Mouse (Mus musculus) limb, embryonic 10.5 days (tissue): Measurements from ENCODE around the gene Pcdh7. TPM values are rescaled to one million over a fixed set of nuclear protein-coding genes. Genes with fewer than 3 reads are reported as not detected.

ENCODE experiments used
- DNase-seq: peaks from one replicate; pipeline ENCODE4 v3.0.0-alpha.2; 2017; ENCODE audit warnings: low spot score
- H3K27ac ChIP-seq: fragments of 300-500 bp; sonication (generic); 2 replicates; pipeline ENCODE4 v1.5.1; 2016; ENCODE audit warnings: mild to moderate bottlenecking
- H3K27me3 ChIP-seq: fragments of 300-500 bp; sonication (generic); 2 replicates; pipeline ENCODE4 v1.6.1; 2016; ENCODE audit warnings: low read depth, mild to moderate bottlenecking; ENCODE audit not compliant: poor library complexity, severe bottlenecking
- H3K36me3 ChIP-seq: fragments of 300-500 bp; sonication (generic); 2 replicates; pipeline ENCODE4 v1.6.1; 2016; ENCODE audit warnings: mild to moderate bottlenecking, moderate library complexity
- H3K4me1 ChIP-seq: fragments of 300-500 bp; sonication (generic); 2 replicates; pipeline ENCODE4 v1.6.1; 2016
- H3K4me3 ChIP-seq: fragments of 300-500 bp; sonication (generic); 2 replicates; pipeline ENCODE4 v1.5.1; 2016; ENCODE audit warnings: mild to moderate bottlenecking, moderate library complexity
- H3K9me3 ChIP-seq: fragments of 300-500 bp; sonication (generic); replicated peaks from 2 replicates; pipeline ENCODE4 v1.6.1; 2016; ENCODE audit warnings: mild to moderate bottlenecking
- WGBS: fragments of 180-500 bp; shearing (Covaris S2); methylation state at CpG from one replicate; pipeline ENCODE4 v1.1.7; 2016; 5-methylcytosine and 5-hydroxymethylcytosine counted together
- polyA plus RNA-seq: library from polyadenylated mRNA; unstranded; fragments of >200 nt; fragmentation: Nextera tagmentation; extraction: Ambion mirVana; gene quantifications from 2 replicates; pipeline ENCODE4 v1.2.1, GENCODE M21; 2016

Pcdh7 gene
- polyA plus RNA-seq, 1 experiment from 2014 or later: 6.0 TPM

DNA sequence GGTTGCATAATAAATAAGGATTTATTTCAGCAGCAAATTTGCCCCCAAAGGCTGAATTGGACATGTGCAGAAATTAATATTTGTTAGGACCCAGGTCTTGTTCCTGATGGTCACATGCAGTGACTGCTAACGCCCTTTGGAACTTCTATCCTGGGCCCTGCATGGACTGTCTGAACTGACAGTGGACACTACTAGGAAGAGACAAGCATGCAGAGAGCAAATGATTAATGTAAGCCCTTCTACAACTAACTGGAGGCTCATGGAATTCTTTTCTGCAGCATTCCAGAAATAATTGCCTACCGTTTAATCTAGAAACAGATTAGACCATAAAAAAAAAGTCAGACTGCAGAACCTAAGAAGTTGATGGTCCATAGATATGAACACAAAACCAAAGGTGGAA, 119.4 kb downstream of the Pcdh7 start:
- H3K27me3 ChIP-seq: no peaks in the 10 kb centered on the region
- no peak for DNase-seq
- no peak overlapping the region for H3K4me3 ChIP-seq
- H3K4me1 ChIP-seq: no peaks in the 10 kb centered on the region
- no peaks in the 10 kb centered on the region for H3K9me3 ChIP-seq
- H3K36me3 ChIP-seq: no peaks in the 10 kb centered on the region
- H3K27ac ChIP-seq: no peak overlapping the region
- WGBS: 45% methylated on average over 2 of the region's 2 CpGs

DNA sequence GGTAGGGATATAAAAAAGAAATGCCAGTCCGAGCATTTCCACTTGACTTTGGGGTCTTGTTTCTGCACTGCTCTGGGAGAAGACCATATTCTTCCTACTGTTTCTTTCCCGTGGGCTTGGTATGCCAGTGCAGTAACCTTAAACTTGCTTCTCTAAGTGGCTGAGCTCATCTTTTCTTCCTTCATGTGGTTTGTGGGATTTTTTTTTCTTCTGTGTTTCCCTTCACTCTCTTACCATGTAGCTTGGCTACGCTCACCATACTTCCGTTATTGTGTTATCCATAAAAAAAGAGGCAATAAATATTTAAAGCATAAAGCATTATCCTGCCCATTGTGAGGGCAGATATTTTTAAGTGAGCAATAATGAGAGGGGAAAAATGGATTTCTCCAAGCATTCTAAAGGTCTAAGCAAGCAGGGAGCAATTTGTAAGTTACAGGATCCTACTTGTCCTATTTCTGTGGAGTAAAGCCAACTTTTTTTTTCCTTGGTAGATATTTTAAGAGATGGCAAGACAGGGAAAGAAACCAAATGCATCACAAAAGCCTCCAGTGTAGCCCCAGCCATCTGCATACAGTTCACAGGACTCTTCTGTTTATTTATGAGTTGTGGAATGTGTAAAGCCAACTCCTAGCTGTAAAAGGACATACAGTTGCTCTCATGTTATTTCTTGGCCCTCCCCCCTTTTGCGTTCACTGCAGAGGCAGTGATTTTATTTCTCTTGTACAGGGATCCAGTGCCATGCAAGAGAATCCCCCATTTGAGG, 123.8 kb downstream of the Pcdh7 start:
- WGBS: 75% methylated on average over 5 of the region's 5 CpGs
- Histone ChIP-seq H3K9me3 (no peaks in the 10 kb centered on the region), H3K4me1 (peaks cover 6% of the 10 kb centered on the region), H3K36me3 (no peaks in the 10 kb centered on the region), H3K27ac (no peak overlapping the region), H3K27me3 (no peaks in the 10 kb centered on the region), H3K4me3 (no peak overlapping the region)
- DNase-seq: no peak

DNA sequence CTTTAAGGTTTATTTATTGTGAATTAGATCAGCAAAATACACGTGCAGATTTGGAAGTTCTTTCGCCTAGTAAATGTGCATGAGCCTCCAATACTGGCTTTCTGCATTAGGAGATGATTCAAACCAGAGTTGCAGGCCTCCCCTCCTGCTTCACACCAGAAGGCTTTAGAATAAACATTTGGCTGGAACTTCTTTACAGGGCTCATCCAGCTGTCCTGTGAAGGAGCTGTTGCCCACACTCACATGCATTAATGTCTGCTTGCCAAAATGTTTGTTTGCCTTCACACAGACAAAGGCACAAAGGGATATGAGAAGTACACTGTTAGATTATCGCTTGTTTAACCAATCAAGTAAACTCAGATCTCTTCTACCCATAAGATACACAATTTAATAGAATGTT, 129.7 kb downstream of the Pcdh7 start:
- H3K27me3 ChIP-seq: no peaks in the 10 kb centered on the region
- H3K4me1 ChIP-seq: peaks cover 13% of the 10 kb centered on the region
- 45% methylated on average over 3 of the region's 3 CpGs for WGBS
- H3K36me3 ChIP-seq: no peaks in the 10 kb centered on the region
- no peak overlapping the region for H3K4me3 ChIP-seq
- H3K9me3 ChIP-seq: no peaks in the 10 kb centered on the region
- H3K27ac ChIP-seq: no peak overlapping the region
- DNase-seq: no peak

DNA sequence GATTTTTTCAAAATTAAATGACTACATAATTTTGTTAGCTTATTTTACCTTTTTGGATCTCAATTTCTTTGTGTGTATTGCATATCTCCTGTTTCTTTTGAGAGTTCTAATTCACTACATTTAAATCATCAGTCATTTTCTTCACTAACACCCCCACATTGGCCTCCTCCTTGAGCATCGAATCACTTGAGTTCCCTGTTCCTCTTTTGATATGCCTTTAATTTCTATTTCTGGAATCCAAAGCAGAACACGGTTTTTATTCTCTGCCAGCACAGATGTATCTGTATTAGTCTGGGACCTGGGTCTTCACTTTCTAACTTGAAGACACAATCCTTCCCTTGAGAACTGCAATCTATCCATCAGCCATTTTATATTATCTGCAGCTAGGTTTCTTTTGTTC, 132.3 kb downstream of the Pcdh7 start:
- H3K9me3 ChIP-seq: no peaks in the 10 kb centered on the region
- H3K27me3 ChIP-seq: no peaks in the 10 kb centered on the region
- H3K4me3 ChIP-seq: no peak overlapping the region
- WGBS: 93% methylated on average over 2 of the region's 2 CpGs
- no peak overlapping the region for H3K27ac ChIP-seq
- H3K4me1 ChIP-seq: peaks cover 15% of the 10 kb centered on the region
- no peaks in the 10 kb centered on the region for H3K36me3 ChIP-seq
- DNase-seq: no peak

DNA sequence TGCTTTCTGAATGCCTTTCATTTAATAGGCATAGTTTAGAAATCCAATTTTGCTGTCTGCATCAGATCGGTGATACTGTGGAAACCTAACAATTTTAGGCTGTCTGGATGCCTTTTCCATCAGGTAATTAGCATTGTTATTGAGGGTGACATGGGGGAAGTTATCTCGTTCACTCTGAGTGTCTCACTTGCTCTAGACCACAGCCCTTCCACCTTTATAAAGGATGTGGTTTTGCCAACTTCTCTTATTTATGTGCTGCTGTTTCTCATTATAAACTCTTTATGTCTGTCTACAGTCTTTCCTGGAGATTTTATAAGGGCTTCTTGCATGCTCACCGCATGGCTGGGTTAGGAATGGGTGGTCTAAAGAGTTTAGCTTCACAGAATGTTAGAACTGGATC, 139.5 kb downstream of the Pcdh7 start:
- Histone ChIP-seq H3K4me3 (no peak overlapping the region), H3K9me3 (no peaks in the 10 kb centered on the region), H3K27me3 (no peaks in the 10 kb centered on the region), H3K4me1 (peaks cover 23% of the 10 kb centered on the region), H3K27ac (0 out of 2 replicates have a peak overlapping the region, but pooled peaks have one; percentile 42), H3K36me3 (no peaks in the 10 kb centered on the region)
- DNase-seq: no peak
- 23% methylated on average over 3 of the region's 3 CpGs for WGBS

DNA sequence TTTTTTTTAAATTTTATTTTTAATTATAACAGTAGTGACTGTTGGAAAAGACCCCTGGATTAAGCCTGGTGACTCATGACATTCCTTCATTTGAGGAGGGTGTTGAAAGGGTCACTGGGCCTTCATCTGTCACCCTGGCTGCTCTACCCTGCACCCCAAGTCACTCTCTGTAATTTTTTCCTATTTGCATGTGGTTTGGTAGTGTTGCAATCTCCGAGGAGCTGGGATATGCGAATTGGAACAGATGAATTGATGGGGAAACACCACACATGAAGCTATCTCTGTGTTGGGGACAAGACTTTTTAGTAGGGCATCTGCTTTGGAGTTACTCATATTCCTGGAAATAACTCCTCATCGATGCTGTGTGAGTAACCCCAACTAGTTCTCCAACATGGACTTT, 146.5 kb downstream of the Pcdh7 start:
- no peaks in the 10 kb centered on the region for H3K27me3 ChIP-seq
- no peak for DNase-seq
- H3K4me3 ChIP-seq: no peak overlapping the region
- 92% methylated on average over 3 of the region's 3 CpGs for WGBS
- H3K9me3 ChIP-seq: no peaks in the 10 kb centered on the region
- no peak overlapping the region for H3K27ac ChIP-seq
- no peaks in the 10 kb centered on the region for H3K36me3 ChIP-seq
- peaks cover 14% of the 10 kb centered on the region; the same call in 1 of the 2 replicates for H3K4me1 ChIP-seq

DNA sequence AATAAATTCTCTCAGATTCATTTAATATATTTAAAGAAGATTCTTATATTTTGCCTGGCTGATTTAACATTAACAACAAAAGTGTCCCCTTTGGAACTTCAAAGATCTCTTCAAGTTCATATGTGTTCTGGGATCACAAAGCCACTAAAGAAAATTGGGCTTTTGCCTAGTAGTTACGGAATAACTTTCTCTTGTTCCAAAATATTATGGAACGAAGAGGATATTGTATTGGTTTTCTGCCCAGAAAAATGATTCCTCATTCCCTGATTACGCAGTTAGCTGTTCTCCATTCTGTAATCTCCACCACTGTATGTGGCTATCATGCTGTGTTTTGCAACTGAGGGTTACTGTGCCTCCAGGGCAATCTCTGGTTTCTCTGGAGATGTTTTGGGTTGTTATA, 147.5 kb downstream of the Pcdh7 start:
- Histone ChIP-seq H3K4me3 (no peak overlapping the region), H3K27me3 (no peaks in the 10 kb centered on the region), H3K27ac (no peak overlapping the region), H3K4me1 (peaks cover 17% of the 10 kb centered on the region; the same call in 1 of the 2 replicates), H3K36me3 (no peaks in the 10 kb centered on the region), H3K9me3 (no peaks in the 10 kb centered on the region)
- WGBS: 95% methylated on average over 3 of the region's 3 CpGs
- no peak for DNase-seq

DNA sequence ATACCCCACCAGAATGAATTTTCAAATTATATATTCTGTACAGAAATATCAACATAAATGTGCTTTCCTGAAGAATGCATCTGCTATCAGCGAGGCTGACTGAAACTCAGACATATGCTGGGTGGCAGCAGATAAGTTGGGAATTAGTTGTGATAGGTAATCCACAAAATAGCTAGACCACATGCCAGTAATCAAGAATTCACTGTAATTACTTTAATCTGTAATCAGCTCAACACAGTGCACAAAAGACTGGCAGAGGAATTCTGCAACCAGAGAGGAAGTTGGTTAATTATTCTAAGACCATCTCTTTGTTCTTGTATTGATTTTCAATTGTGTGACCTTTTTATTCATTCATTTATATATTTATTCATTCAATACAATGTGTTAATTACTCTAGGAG, 148.3 kb downstream of the Pcdh7 start:
- Histone ChIP-seq H3K36me3 (no peaks in the 10 kb centered on the region), H3K9me3 (no peaks in the 10 kb centered on the region), H3K4me1 (peaks cover 17% of the 10 kb centered on the region; the same call in 1 of the 2 replicates), H3K4me3 (no peak overlapping the region), H3K27me3 (no peaks in the 10 kb centered on the region), H3K27ac (no peak overlapping the region)
- DNase-seq: no peak
- 84% methylated on average over 1 of the region's 1 CpGs for WGBS

DNA sequence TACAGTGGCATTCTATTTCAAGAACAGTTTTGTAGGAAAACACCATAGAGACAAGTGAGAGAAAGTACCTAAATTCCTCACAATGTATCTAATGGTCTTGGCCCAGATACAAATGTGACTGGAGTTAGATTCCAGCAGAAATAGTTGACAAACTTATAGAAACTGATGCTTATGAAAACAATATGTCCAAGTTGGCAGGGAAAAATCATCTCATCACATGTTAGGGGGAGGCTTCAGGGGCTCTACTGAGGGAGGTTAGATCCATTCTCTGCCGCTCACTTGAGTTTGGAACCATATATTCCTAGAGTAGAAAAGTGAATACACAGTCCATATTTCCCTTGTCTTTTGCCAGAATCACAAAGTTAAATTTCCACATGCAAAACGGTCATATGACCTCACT, 150.1 kb downstream of the Pcdh7 start:
- Histone ChIP-seq H3K4me3 (no peak overlapping the region), H3K27me3 (no peaks in the 10 kb centered on the region), H3K36me3 (no peaks in the 10 kb centered on the region), H3K27ac (0 out of 2 replicates have a peak overlapping the region, but pooled peaks have one; percentile 19), H3K4me1 (peaks cover 17% of the 10 kb centered on the region; the same call in 1 of the 2 replicates), H3K9me3 (no peaks in the 10 kb centered on the region)
- DNase-seq: no peak
- WGBS: 96% methylated on average over 2 of the region's 2 CpGs

DNA sequence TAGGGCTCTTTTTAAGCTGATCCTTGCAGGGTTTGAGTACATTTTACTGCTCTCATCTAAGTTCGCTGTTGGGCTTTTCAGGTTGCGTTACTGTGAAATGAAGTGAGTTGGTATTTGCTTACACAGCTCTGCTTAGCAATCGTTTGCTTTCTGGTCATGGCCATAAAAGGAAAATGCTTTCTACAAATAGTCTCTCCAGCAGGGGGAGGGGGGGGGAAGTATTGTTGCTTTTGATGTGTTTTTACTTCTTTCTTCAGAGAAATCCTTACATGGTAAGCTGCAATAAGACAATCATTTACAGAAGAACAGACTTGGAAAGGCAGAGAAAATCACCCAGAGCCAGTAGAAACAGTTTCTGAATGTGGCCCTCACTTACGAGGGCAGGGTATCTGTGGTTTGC, 150.9 kb downstream of the Pcdh7 start:
- H3K4me3 ChIP-seq: no peak overlapping the region
- H3K4me1 ChIP-seq: peaks cover 17% of the 10 kb centered on the region; the same call in 1 of the 2 replicates
- H3K36me3 ChIP-seq: no peaks in the 10 kb centered on the region
- 50% methylated on average over 4 of the region's 4 CpGs for WGBS
- H3K27ac ChIP-seq: peak overlapping the region; percentile 59; the same call in 1 of the 2 replicates
- H3K27me3 ChIP-seq: no peaks in the 10 kb centered on the region
- H3K9me3 ChIP-seq: no peaks in the 10 kb centered on the region
- DNase-seq: no peak

DNA sequence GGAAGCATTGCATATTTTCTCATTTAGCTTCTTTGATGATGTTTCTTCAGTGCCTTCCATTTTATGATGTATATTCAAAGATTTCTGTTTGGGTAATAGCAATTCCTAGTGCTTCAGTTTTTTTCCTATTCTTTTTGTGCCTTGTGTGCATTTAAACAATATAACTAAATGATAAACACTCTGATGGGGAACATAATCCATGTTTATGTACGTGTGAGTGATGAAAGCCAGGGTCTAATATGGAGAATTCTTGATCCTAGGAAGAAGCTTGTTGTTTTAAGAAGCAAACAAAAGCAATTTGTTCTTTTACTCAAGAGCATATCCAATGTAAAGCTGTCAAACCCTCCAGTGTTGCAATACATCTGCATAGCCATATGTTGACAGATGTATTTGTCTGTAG, 153.0 kb downstream of the Pcdh7 start:
- Histone ChIP-seq H3K36me3 (no peaks in the 10 kb centered on the region), H3K4me1 (peaks cover 17% of the 10 kb centered on the region; the same call in 1 of the 2 replicates), H3K27me3 (no peaks in the 10 kb centered on the region), H3K9me3 (no peaks in the 10 kb centered on the region), H3K4me3 (no peak overlapping the region), H3K27ac (no peak overlapping the region)
- 85% methylated on average over 1 of the region's 1 CpGs for WGBS
- DNase-seq: no peak

DNA sequence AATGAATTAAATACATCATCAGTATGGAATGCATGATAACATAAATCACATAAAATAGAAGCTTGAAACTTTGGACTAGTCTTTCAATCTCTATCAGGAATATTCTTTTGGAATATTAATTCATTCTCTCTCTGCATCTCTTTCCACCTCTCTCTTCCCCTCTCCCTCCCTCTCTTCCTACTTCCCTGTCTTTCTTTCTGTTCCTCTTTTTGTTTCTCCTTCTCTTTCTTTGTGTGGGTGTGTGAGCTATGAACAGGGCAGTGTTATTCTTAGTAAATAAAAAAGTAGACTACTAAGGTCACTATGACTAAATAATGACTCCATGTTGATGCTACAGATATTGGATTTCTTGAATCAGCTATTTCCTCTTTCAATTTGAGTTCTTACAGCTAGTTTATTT, 167.2 kb downstream of the Pcdh7 start:
- no peaks in the 10 kb centered on the region for H3K9me3 ChIP-seq
- H3K27me3 ChIP-seq: no peaks in the 10 kb centered on the region
- H3K36me3 ChIP-seq: no peaks in the 10 kb centered on the region
- H3K27ac ChIP-seq: no peak overlapping the region
- H3K4me3 ChIP-seq: no peak overlapping the region
- no peak for DNase-seq
- H3K4me1 ChIP-seq: peaks cover 19% of the 10 kb centered on the region

DNA sequence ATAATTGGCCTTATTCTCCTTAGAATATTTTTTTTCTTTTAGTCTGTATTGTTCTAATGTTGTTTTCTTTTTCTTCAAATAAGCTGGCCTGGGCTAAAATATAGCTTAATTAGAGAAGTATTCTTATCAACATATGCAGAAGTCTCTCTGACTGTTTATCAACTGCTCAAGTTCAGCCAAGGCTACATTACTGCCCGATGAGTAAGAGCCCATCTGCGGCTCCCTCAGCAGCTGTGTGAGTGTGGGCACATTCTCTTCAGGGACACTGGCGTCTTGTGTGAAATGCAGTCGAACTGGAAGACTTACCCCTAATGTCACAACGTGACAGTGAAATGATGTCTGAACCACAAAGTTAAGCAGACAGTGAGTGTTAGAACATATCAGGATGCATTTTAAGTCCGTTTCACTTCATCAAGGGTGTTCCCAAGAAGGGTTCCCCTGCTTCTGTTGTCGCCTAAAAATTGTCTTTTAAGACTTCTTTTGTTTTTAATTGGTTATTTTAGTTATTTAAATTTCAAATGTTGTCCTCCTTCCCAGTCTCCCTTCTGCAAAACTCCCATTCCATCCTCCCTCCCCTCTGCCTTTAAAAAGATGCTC, 181.3 kb downstream of the Pcdh7 start:
- Histone ChIP-seq H3K9me3 (no peaks in the 10 kb centered on the region), H3K27ac (no peak overlapping the region), H3K36me3 (no peaks in the 10 kb centered on the region), H3K4me3 (no peak overlapping the region), H3K27me3 (no peaks in the 10 kb centered on the region), H3K4me1 (peaks cover 11% of the 10 kb centered on the region)
- no peak for DNase-seq
- WGBS: 80% methylated on average over 7 of the region's 7 CpGs
